Comparison of ENCODE assay signal across 8 mouse cellular contexts in genomic region chr2:92016981-92017380, GRCm38 (mm10). TPM values are rescaled to one million over a fixed set of nuclear protein-coding genes. Genes with fewer than 3 reads are reported as not detected.
DNase-seq lines count a peak whose midpoint lies in the region; ATAC-seq lines count a peak whose summit lies in the region.

No protein-coding gene starts in this region.

- no peak overlapping the region for H3K4me2 ChIP-seq in embryonic facial prominence, embryonic 15.5 days (replicated peaks)
- H3K4me2 ChIP-seq in intestine, embryonic 14.5 days (ENCODE audit: low read length): peak overlapping the region; percentile 20; the same call in 1 of the 2 replicates

- H3K9me3 ChIP-seq in embryonic facial prominence, embryonic 15.5 days (replicated peaks): no peaks in the 10 kb centered on the region
- no peaks in the 10 kb centered on the region for H3K9me3 ChIP-seq in intestine, embryonic 14.5 days (ENCODE audit: control insufficient read depth, low read length)

- H3K27ac ChIP-seq in embryonic facial prominence, embryonic 15.5 days (replicated peaks): peak overlapping the region; percentile 25; the same call in 1 of the 2 replicates
- H3K27ac ChIP-seq in intestine, embryonic 14.5 days (ENCODE audit: low read depth): peak overlapping the region; percentile 60

- H3K27me3 ChIP-seq in embryonic facial prominence, embryonic 15.5 days: no peaks in the 10 kb centered on the region
- no peaks in the 10 kb centered on the region for H3K27me3 ChIP-seq in intestine, embryonic 14.5 days (replicated peaks; ENCODE audit: control insufficient read depth, insufficient read depth, low read length)

- H3K36me3 ChIP-seq in embryonic facial prominence, embryonic 15.5 days: no peaks in the 10 kb centered on the region
- H3K36me3 ChIP-seq in intestine, embryonic 14.5 days (ENCODE audit: control insufficient read depth, insufficient read depth, low read length): no peaks in the 10 kb centered on the region

- ATAC-seq in embryonic facial prominence, embryonic 15.5 days (ENCODE audit: insufficient number of reproducible peaks, low FRiP score, low TSS enrichment, low read depth): no peak
- ATAC-seq in intestine, embryonic 14.5 days (replicated peaks; ENCODE audit: low FRiP score, low TSS enrichment, low read depth): no peak; the same call in 1 of the 2 replicates

- WGBS in embryonic facial prominence, embryonic 15.5 days: 48% methylated on average over 3 of the region's 3 CpGs
- 37% methylated on average over 3 of the region's 3 CpGs for WGBS in intestine, embryonic 14.5 days

- H3K9ac ChIP-seq in embryonic facial prominence, embryonic 15.5 days: no peak overlapping the region
- H3K9ac ChIP-seq in intestine, embryonic 14.5 days (ENCODE audit: low read length): no peak overlapping the region

- H3K4me3 ChIP-seq in embryonic facial prominence, embryonic 15.5 days (replicated peaks): no peak overlapping the region
- no peak overlapping the region for H3K4me3 ChIP-seq in intestine, embryonic 14.5 days (ENCODE audit: low read depth, low read length)

- peaks cover 68% of the 10 kb centered on the region for H3K4me1 ChIP-seq in embryonic facial prominence, embryonic 15.5 days
- peaks cover 74% of the 10 kb centered on the region for H3K4me1 ChIP-seq in intestine, embryonic 14.5 days (replicated peaks; ENCODE audit: control insufficient read depth, insufficient read depth, low read length)

- DNase-seq in layer of hippocampus, postnatal 10 days (ENCODE audit: low spot score in 2 of 2): peak; percentile 30 to 46
- DNase-seq in layer of hippocampus, adult 9-10 months (ENCODE audit: low spot score): no peak
- DNase-seq in Muller cell, postnatal 12 days (ENCODE audit: inconsistent ontology term): peak; percentile 89
- peak; percentile 69 for DNase-seq in intestine, embryonic 14.5 days (ENCODE audit: low spot score)
- DNase-seq in lung, postnatal 4 days: peak; percentile 80 to 90
- DNase-seq in embryo, embryonic 11 days: no peak
- DNase-seq in natural killer cell, adult 2 months (ENCODE audit: low spot score in 2 of 2): no peak

RNA-seq across cellular contexts. Expression of gene Creb3l1, which starts 7.3 kb away (rescaled TPM):
- total RNA-seq in layer of hippocampus, postnatal 10 days (2021): 10 to 100 TPM; 10.4 to 11.6 TPM
- 36.8 and 44.3 TPM in 2 replicates for polyA plus RNA-seq in embryonic facial prominence, embryonic 15.5 days (2015; fragmentation: Nextera tagmentation; extraction: Ambion mirVana)
- polyA plus RNA-seq in intestine, embryonic 14.5 days (2014; fragmentation: Nextera tagmentation; extraction: Ambion mirVana): 21.2 and 24.1 TPM in 2 replicates

RNA-seq across cellular contexts. Expression of gene Dgkz, which starts 41.3 kb away (rescaled TPM):
- total RNA-seq in layer of hippocampus, postnatal 10 days (2021): 100 to 1,000 TPM; 313 to 336 TPM
- polyA plus RNA-seq in embryonic facial prominence, embryonic 15.5 days (2015; fragmentation: Nextera tagmentation; extraction: Ambion mirVana): 36.3 and 39.9 TPM in 2 replicates
- polyA plus RNA-seq in intestine, embryonic 14.5 days (2014; fragmentation: Nextera tagmentation; extraction: Ambion mirVana): 71.9 and 75.6 TPM in 2 replicates

Comparison
In these comparisons a context has a peak if more than half of its experiments do, and no peak if none do; other contexts are left out.
1. DNase-seq: peak in layer of hippocampus, postnatal 10 days (2 of 2), Muller cell, postnatal 12 days (single experiment), intestine, embryonic 14.5 days (single experiment) and lung, postnatal 4 days (2 of 2); none in layer of hippocampus, adult 9-10 months (single experiment), embryo, embryonic 11 days (single experiment) and natural killer cell, adult 2 months (0 of 2).